Mouse (Mus musculus) erythroblast, embryonic 14.5 days (primary cell): ENCODE data around the gene Hspbp1.

ENCODE experiments used
- GATA1 ChIP-seq: IDR thresholded peaks from 2 replicates; pipeline ENCODE4 v1.6.1; 2012; ENCODE audit warnings: low read length, inconsistent platforms, mixed read lengths
- TAL1 ChIP-seq: IDR thresholded peaks from 3 replicates; pipeline ENCODE4 v1.6.1; 2012; ENCODE audit warnings: low read length, inconsistent platforms, mixed read lengths

DNA sequence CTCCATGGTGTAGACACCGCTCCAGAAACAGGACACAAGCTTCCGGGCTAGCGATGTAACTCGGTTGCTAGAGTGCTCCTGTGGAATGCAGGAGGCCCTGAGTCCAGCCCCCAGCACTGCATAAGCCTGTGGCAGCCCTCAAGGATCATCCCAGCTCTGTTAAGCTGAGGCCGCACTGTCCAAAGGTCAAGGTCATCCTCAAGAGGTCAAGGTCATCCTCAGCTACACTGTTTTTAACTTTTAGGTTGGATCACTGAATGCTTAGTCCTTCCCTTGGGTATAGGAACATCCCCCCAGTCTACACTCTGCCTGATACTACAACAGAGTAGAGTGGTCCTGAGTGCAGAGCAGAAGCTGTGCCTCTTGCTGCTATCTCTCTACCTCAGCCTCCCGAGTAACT, 8.1 kb upstream of the Hspbp1 start:
- TF ChIP-seq GATA1: no peak
- TF ChIP-seq TAL1: no peak
